Mouse (Mus musculus): ENCODE data around the gene Rabgap1l. TPM values are rescaled to one million over a fixed set of nuclear protein-coding genes. Genes with fewer than 3 reads are reported as not detected.
"Not testable (repeated sequence)": the region's sequence is repeated elsewhere in the genome, so short reads cannot be mapped to it uniquely, and the experiment has no call there.

The Rabgap1l gene
- polyA plus RNA-seq, 1 experiment from 2014 or later, result 26.4 TPM

- Histone ChIP-seq H3K9ac (0 out of 2 replicates have a peak overlapping the region, but pooled peaks have one; percentile 39), H3K4me3 (no peak overlapping the region), H3K9me3 (no peaks in the 10 kb centered on the region), H3K27me3 (no peaks in the 10 kb centered on the region), H3K4me1 (replicated peaks) (peaks cover 11% of the 10 kb centered on the region), H3K36me3 (no peaks in the 10 kb centered on the region), H3K27ac (peak overlapping the region; percentile 82), H3K4me2 (peak overlapping the region; percentile 29)
- ATAC-seq (ENCODE audit: low FRiP score), result peak; percentile 70
- 45% methylated on average over 5 of the region's 5 CpGs for WGBS
These were observed 505.9 kb downstream of the Rabgap1l start for GRCm38 (mm10) chr1:160287058-160287645.

DNA sequence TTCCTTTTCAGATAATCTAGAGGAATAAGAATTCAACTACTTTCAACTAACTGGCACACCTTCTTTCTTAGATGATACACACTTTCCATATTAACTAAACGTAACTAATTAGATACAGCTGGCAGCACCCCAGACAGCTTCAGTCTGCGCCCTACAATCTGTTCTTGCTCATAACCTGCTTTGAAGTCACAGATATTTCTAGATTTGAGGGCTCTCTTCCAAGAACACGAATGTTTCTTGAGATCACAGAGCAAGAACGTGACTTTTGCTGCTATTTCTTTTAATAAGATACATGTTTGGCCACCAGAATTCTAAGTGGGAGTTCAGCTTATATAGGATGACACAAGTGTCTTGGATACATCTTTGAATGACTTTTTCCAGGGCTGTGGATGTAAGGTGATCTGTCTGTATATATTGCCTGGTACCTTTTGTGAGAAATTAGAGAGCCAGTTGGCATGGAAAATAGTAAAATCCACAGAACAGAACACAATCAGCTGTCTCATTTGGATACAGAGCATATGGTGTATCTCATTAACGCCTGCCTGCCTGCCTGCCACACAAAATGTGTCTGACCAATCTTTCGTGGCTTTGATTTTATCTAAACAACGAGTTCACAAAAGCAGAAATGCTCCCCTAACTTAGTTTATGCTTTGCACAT, 506.5 kb downstream of the Rabgap1l start:
- 0 out of 2 replicates have a peak, but pooled peaks have one; percentile 53 for ATAC-seq (ENCODE audit: low FRiP score)

DNA sequence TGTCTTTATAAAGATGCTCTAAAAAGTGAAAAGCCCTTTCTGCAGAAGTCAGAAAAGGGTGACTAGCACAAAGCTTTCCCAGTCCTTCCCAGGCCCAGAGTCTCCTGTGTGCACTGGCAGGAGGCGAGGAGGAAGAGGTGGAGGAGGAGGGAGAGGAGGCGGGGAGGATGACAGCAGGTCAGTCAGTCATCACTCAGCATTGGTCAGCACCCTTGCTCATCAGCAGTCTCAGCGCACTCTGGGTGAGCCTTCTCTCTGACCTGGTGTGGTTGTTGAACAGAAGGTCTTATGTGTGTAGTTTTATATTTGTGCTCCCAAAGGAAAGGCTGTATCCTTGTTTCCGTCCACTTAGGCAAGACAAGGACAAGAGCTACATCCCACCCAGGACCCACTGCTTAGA, 508.8 kb downstream of the Rabgap1l start:
- H3K4me1 ChIP-seq (replicated peaks), result peaks cover 11% of the 10 kb centered on the region
- H3K4me3 ChIP-seq, result no peak overlapping the region
- no peaks in the 10 kb centered on the region for H3K27me3 ChIP-seq
- H3K36me3 ChIP-seq, result no peaks in the 10 kb centered on the region
- H3K9ac ChIP-seq, result no peak overlapping the region
- no peak for ATAC-seq (ENCODE audit: low FRiP score)
- no peak overlapping the region for H3K4me2 ChIP-seq
- WGBS, result 63% methylated on average over 4 of the region's 4 CpGs
- no peaks in the 10 kb centered on the region for H3K9me3 ChIP-seq
- H3K27ac ChIP-seq, result no peak overlapping the region

More for the DNA sequence above, 506.5 kb downstream of the Rabgap1l start:
- Histone ChIP-seq H3K9me3 (no peaks in the 10 kb centered on the region), H3K4me2 (peak overlapping the region; percentile 29), H3K36me3 (no peaks in the 10 kb centered on the region), H3K27me3 (no peaks in the 10 kb centered on the region), H3K4me3 (no peak overlapping the region), H3K9ac (no peak overlapping the region), H3K27ac (peak overlapping the region; percentile 82), H3K4me1 (replicated peaks) (peaks cover 11% of the 10 kb centered on the region)
- 55% methylated on average over 7 of the region's 7 CpGs for WGBS

GRCm38 (mm10) chr1:160282166-160282874, 510.7 kb downstream of the Rabgap1l start:
- peaks cover 11% of the 10 kb centered on the region for H3K4me1 ChIP-seq (replicated peaks)
- H3K27ac ChIP-seq; ATAC-seq (ENCODE audit: low FRiP score); H3K27me3 ChIP-seq; H3K4me2 ChIP-seq; H3K9me3 ChIP-seq; H3K9ac ChIP-seq; H3K4me3 ChIP-seq; H3K36me3 ChIP-seq: not testable (repeated sequence)
- WGBS, result 90% methylated on average over 2 of the region's 2 CpGs

GRCm38 (mm10) chr1:160281337-160282084, 511.5 kb downstream of the Rabgap1l start:
- peaks cover 2% of the 10 kb centered on the region for H3K4me1 ChIP-seq (replicated peaks)
- H3K4me3 ChIP-seq, result no peak overlapping the region
- H3K36me3 ChIP-seq, result no peaks in the 10 kb centered on the region
- H3K9me3 ChIP-seq, result no peaks in the 10 kb centered on the region
- no peak overlapping the region for H3K27ac ChIP-seq
- WGBS, result 75% methylated on average over 3 of the region's 3 CpGs
- H3K4me2 ChIP-seq, result no peak overlapping the region
- H3K27me3 ChIP-seq, result no peaks in the 10 kb centered on the region
- no peak overlapping the region for H3K9ac ChIP-seq
- ATAC-seq (ENCODE audit: low FRiP score), result no peak

- H3K4me3 ChIP-seq, result no peak overlapping the region
- H3K36me3 ChIP-seq, result no peaks in the 10 kb centered on the region
- H3K9ac ChIP-seq, result no peak overlapping the region
- H3K4me1 ChIP-seq (replicated peaks), result no peaks in the 10 kb centered on the region; the same call in 1 of the 2 replicates
- WGBS, result 86% methylated on average over 4 of the region's 4 CpGs
- no peaks in the 10 kb centered on the region for H3K27me3 ChIP-seq
- H3K27ac ChIP-seq, result no peak overlapping the region
- H3K4me2 ChIP-seq, result no peak overlapping the region
- ATAC-seq (ENCODE audit: low FRiP score), result no peak
- no peaks in the 10 kb centered on the region for H3K9me3 ChIP-seq
These were observed 512.4 kb downstream of the Rabgap1l start for GRCm38 (mm10) chr1:160280603-160281002.

GRCm38 (mm10) chr1:160277940-160278682, 514.9 kb downstream of the Rabgap1l start:
- H3K9ac ChIP-seq, result no peak overlapping the region
- no peaks in the 10 kb centered on the region for H3K9me3 ChIP-seq
- H3K4me3 ChIP-seq, result no peak overlapping the region
- no peak overlapping the region for H3K27ac ChIP-seq
- peak; percentile 76; the same call in 1 of the 2 replicates for ATAC-seq (ENCODE audit: low FRiP score)
- no peak overlapping the region for H3K4me2 ChIP-seq
- WGBS, result 74% methylated on average over 3 of the region's 3 CpGs
- no peaks in the 10 kb centered on the region for H3K4me1 ChIP-seq (replicated peaks)
- H3K36me3 ChIP-seq, result no peaks in the 10 kb centered on the region
- H3K27me3 ChIP-seq, result no peaks in the 10 kb centered on the region

GRCm38 (mm10) chr1:160275248-160275647, 517.8 kb downstream of the Rabgap1l start:
- Histone ChIP-seq H3K36me3 (no peaks in the 10 kb centered on the region), H3K9ac (no peak overlapping the region), H3K4me1 (replicated peaks) (no peaks in the 10 kb centered on the region), H3K27me3 (no peaks in the 10 kb centered on the region), H3K9me3 (no peaks in the 10 kb centered on the region), H3K27ac (no peak overlapping the region), H3K4me3 (no peak overlapping the region), H3K4me2 (no peak overlapping the region)
- WGBS, result 74% methylated on average over 2 of the region's 2 CpGs
- no peak for ATAC-seq (ENCODE audit: low FRiP score)

DNA sequence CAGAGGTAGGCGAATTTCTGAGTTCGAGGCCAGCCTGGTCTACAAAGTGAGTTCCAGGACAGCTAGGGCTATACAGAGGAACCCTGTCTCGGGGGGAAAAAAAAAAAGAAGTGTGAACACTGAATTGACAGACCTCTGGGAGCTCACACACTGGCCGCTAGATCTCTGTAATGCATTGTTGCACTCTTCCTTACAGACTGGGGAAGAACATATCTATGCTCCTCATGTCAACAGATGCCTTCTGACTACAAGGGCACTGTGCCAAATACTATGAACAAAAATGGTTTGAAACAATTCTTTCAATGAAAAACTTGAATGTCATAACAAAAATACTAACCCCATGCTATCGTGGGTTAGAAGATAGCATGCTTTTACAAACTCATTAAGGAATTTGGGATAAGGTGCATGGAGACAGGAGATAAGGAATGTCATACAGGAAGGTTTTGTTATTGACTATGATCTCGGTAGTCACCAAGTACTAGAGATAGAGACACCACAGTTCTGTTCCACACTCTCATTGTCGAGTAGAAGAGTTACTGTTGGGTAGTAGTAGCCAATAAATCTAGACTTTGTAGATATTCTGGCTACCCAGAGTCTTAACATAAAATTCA, 519.8 kb downstream of the Rabgap1l start:
- H3K4me2 ChIP-seq, result no peak overlapping the region
- no peak overlapping the region for H3K27ac ChIP-seq
- no peak for ATAC-seq (ENCODE audit: low FRiP score)
- H3K27me3 ChIP-seq, result no peaks in the 10 kb centered on the region
- no peaks in the 10 kb centered on the region for H3K36me3 ChIP-seq
- H3K9me3 ChIP-seq, result no peaks in the 10 kb centered on the region
- 84% methylated on average over 7 of the region's 7 CpGs for WGBS
- H3K4me3 ChIP-seq, result no peak overlapping the region
- no peaks in the 10 kb centered on the region for H3K4me1 ChIP-seq (replicated peaks)
- no peak overlapping the region for H3K9ac ChIP-seq

- no peak overlapping the region for H3K4me3 ChIP-seq
- no peaks in the 10 kb centered on the region for H3K4me1 ChIP-seq (replicated peaks)
- H3K4me2 ChIP-seq, result no peak overlapping the region
- H3K9me3 ChIP-seq, result no peaks in the 10 kb centered on the region
- H3K27ac ChIP-seq, result no peak overlapping the region
- H3K27me3 ChIP-seq, result no peaks in the 10 kb centered on the region
- ATAC-seq (ENCODE audit: low FRiP score), result no peak
- no peak overlapping the region for H3K9ac ChIP-seq
- 67% methylated on average over 1 of the region's 1 CpGs for WGBS
- H3K36me3 ChIP-seq, result no peaks in the 10 kb centered on the region
These were observed 521.6 kb downstream of the Rabgap1l start for GRCm38 (mm10) chr1:160271282-160271967.

DNA sequence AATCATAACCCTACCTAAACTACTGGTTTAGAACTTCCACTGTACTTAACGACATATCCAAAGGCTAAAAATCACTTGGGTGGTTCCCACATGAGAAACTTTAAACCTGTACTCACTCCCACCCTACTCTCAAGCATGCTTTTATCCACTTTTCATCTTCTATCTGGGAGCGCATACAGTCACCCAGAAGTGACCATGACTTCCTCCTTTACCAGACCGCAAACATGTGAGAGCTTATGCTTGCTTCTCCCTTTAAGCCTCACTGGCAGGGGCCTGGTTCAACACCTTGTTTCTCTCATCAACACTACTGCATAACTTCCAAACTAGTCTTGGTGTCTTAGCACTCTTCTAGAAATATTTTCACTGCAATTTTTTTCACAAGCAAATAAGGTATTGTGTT, 524.7 kb downstream of the Rabgap1l start:
- H3K36me3 ChIP-seq, result no peaks in the 10 kb centered on the region
- no peak overlapping the region for H3K4me2 ChIP-seq
- no peak overlapping the region for H3K9ac ChIP-seq
- no peak overlapping the region for H3K27ac ChIP-seq
- H3K9me3 ChIP-seq, result no peaks in the 10 kb centered on the region
- H3K4me3 ChIP-seq, result no peak overlapping the region
- H3K27me3 ChIP-seq, result no peaks in the 10 kb centered on the region
- no peak for ATAC-seq (ENCODE audit: low FRiP score)
- 95% methylated on average over 3 of the region's 3 CpGs for WGBS
- H3K4me1 ChIP-seq (replicated peaks), result 0 out of 2 replicates have a peak, but pooled peaks cover 3% of the 10 kb centered on the region

Data from hindbrain, embryonic 13.5 days (tissue).